Mouse (Mus musculus): ENCODE measurements around the gene Ntn4. TPM values are rescaled to one million over a fixed set of nuclear protein-coding genes. Genes with fewer than 3 reads are reported as not detected.

Ntn4 gene
- polyA plus RNA-seq, 1 experiment from 2014 or later: 0.65 TPM

DNA sequence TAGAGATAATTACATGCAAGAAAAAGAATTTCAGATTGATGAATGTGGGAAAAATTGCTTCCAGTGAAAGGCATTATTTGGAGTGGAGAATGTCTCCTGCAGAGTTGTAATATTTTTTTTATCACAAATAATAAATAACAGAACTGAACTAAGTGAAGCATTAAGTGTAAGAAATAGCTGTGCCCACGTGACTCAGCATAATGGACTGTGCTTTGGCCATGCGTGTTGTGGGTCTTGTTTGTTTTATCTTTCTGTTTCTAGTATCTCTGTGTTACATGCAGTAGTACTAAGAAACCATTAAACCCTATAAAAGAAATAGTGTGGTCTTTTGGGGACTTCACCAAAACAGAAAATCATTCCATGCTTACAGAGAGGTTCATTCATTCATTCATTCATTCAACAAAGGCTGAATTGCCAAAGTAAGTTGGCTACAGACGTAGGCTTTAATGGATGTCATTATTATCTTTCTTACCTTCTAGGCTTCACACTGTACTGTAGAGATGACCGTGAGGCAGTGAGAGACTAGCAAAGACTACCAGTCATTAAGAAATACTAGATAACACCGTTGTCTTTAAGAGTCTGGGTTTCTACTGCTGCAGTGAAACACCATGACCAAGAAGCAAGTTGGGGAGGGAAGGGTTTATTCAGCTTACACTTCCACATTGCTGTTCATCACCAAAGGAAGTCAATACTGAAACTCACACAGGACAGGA lies 81.3 kb downstream of the Ntn4 start:
- Histone ChIP-seq H3K36me3 (ENCODE audit: control insufficient read depth, insufficient read depth, low read length) (no peaks in the 10 kb centered on the region), H3K4me3 (ENCODE audit: low read depth, low read length) (no peak overlapping the region), H3K4me2 (ENCODE audit: low read length) (no peak overlapping the region), H3K27me3 (replicated peaks; ENCODE audit: control insufficient read depth, insufficient read depth, low read length) (no peaks in the 10 kb centered on the region), H3K9ac (ENCODE audit: low read length) (no peak overlapping the region), H3K4me1 (replicated peaks; ENCODE audit: control insufficient read depth, insufficient read depth, low read length) (no peaks in the 10 kb centered on the region), H3K9me3 (ENCODE audit: control insufficient read depth, low read length) (no peaks in the 10 kb centered on the region), H3K27ac (ENCODE audit: low read depth) (no peak overlapping the region)
- WGBS: 87% methylated on average over 5 of the region's 5 CpGs
- DNase-seq (ENCODE audit: low spot score): no peak
- no peak for ATAC-seq (replicated peaks; ENCODE audit: low FRiP score, low TSS enrichment, low read depth)

- WGBS: 13% methylated on average over 11 of the region's 11 CpGs
- no peak overlapping the region for H3K4me3 ChIP-seq (ENCODE audit: low read depth, low read length)
- no peak overlapping the region for H3K27ac ChIP-seq (ENCODE audit: low read depth)
- H3K4me1 ChIP-seq (replicated peaks; ENCODE audit: control insufficient read depth, insufficient read depth, low read length): no peaks in the 10 kb centered on the region
- ATAC-seq (replicated peaks; ENCODE audit: low FRiP score, low TSS enrichment, low read depth) (no peak), DNase-seq (ENCODE audit: low spot score) (no peak)
- H3K4me2 ChIP-seq (ENCODE audit: low read length): peak overlapping the region; percentile 8; the same call in 1 of the 2 replicates
- no peaks in the 10 kb centered on the region for H3K27me3 ChIP-seq (replicated peaks; ENCODE audit: control insufficient read depth, insufficient read depth, low read length)
- H3K36me3 ChIP-seq (ENCODE audit: control insufficient read depth, insufficient read depth, low read length): no peaks in the 10 kb centered on the region
- H3K9me3 ChIP-seq (ENCODE audit: control insufficient read depth, low read length): no peaks in the 10 kb centered on the region
- no peak overlapping the region for H3K9ac ChIP-seq (ENCODE audit: low read length)
Measured at GRCm38 (mm10) chr10:93723942-93724542, 83.6 kb downstream of the Ntn4 start.

GRCm38 (mm10) chr10:93728131-93728530 lies 87.7 kb downstream of the Ntn4 start:
- ATAC-seq (replicated peaks; ENCODE audit: low FRiP score, low TSS enrichment, low read depth) (no peak), DNase-seq (ENCODE audit: low spot score) (no peak)
- H3K27ac ChIP-seq (ENCODE audit: low read depth): no peak overlapping the region
- H3K4me3 ChIP-seq (ENCODE audit: low read depth, low read length): no peak overlapping the region
- no peaks in the 10 kb centered on the region for H3K9me3 ChIP-seq (ENCODE audit: control insufficient read depth, low read length)
- WGBS: 52% methylated on average over 5 of the region's 5 CpGs
- no peak overlapping the region for H3K9ac ChIP-seq (ENCODE audit: low read length)
- no peaks in the 10 kb centered on the region for H3K4me1 ChIP-seq (replicated peaks; ENCODE audit: control insufficient read depth, insufficient read depth, low read length)
- H3K36me3 ChIP-seq (ENCODE audit: control insufficient read depth, insufficient read depth, low read length): no peaks in the 10 kb centered on the region
- no peaks in the 10 kb centered on the region for H3K27me3 ChIP-seq (replicated peaks; ENCODE audit: control insufficient read depth, insufficient read depth, low read length)
- H3K4me2 ChIP-seq (ENCODE audit: low read length): no peak overlapping the region

GRCm38 (mm10) chr10:93730514-93730913 lies 90.0 kb downstream of the Ntn4 start:
- H3K4me3 ChIP-seq (ENCODE audit: low read depth, low read length): no peak overlapping the region
- 85% methylated on average over 6 of the region's 6 CpGs for WGBS

DNA sequence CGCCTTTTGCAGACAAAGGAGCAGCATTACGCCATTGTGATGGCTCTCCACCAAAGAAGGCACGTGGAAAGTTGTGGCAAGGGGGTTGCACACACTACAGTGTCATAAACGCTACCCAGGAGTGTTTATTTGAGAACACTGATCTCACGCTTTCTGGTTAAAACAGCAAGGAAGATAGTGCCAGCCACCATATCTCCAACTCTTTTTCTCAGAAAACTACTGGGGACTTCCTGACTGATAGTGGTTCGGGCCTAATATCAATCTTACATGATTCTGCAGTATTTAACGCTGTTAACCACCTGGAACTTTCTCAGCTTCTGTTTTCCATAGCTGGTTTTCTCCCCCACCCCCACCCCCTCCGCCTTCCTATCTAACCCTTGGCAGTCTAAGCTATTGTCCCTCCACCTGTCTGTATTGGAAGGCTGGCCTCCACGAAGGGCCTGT lies 90.8 kb downstream of the Ntn4 start:
- DNase-seq (ENCODE audit: low spot score) (no peak), ATAC-seq (replicated peaks; ENCODE audit: low FRiP score, low TSS enrichment, low read depth) (no peak)
- Histone ChIP-seq H3K36me3 (ENCODE audit: control insufficient read depth, insufficient read depth, low read length) (no peaks in the 10 kb centered on the region), H3K4me1 (replicated peaks; ENCODE audit: control insufficient read depth, insufficient read depth, low read length) (no peaks in the 10 kb centered on the region), H3K4me3 (ENCODE audit: low read depth, low read length) (no peak overlapping the region), H3K4me2 (ENCODE audit: low read length) (no peak overlapping the region), H3K27ac (ENCODE audit: low read depth) (no peak overlapping the region), H3K27me3 (replicated peaks; ENCODE audit: control insufficient read depth, insufficient read depth, low read length) (no peaks in the 10 kb centered on the region), H3K9me3 (ENCODE audit: control insufficient read depth, low read length) (no peaks in the 10 kb centered on the region), H3K9ac (ENCODE audit: low read length) (no peak overlapping the region)
- WGBS: 81% methylated on average over 9 of the region's 9 CpGs

More at GRCm38 (mm10) chr10:93730514-93730913, 90.0 kb downstream of the Ntn4 start:
- Histone ChIP-seq H3K4me2 (ENCODE audit: low read length) (no peak overlapping the region), H3K9me3 (ENCODE audit: control insufficient read depth, low read length) (no peaks in the 10 kb centered on the region), H3K36me3 (ENCODE audit: control insufficient read depth, insufficient read depth, low read length) (no peaks in the 10 kb centered on the region), H3K9ac (ENCODE audit: low read length) (no peak overlapping the region), H3K27ac (ENCODE audit: low read depth) (no peak overlapping the region), H3K27me3 (replicated peaks; ENCODE audit: control insufficient read depth, insufficient read depth, low read length) (no peaks in the 10 kb centered on the region), H3K4me1 (replicated peaks; ENCODE audit: control insufficient read depth, insufficient read depth, low read length) (no peaks in the 10 kb centered on the region)
- DNase-seq (ENCODE audit: low spot score): no peak
- no peak for ATAC-seq (replicated peaks; ENCODE audit: low FRiP score, low TSS enrichment, low read depth)

GRCm38 (mm10) chr10:93736114-93736645 lies 95.7 kb downstream of the Ntn4 start:
- Histone ChIP-seq H3K4me3 (ENCODE audit: low read depth, low read length) (no peak overlapping the region), H3K27me3 (replicated peaks; ENCODE audit: control insufficient read depth, insufficient read depth, low read length) (no peaks in the 10 kb centered on the region), H3K9me3 (ENCODE audit: control insufficient read depth, low read length) (no peaks in the 10 kb centered on the region), H3K36me3 (ENCODE audit: control insufficient read depth, insufficient read depth, low read length) (no peaks in the 10 kb centered on the region), H3K9ac (ENCODE audit: low read length) (no peak overlapping the region), H3K27ac (ENCODE audit: low read depth) (no peak overlapping the region), H3K4me1 (replicated peaks; ENCODE audit: control insufficient read depth, insufficient read depth, low read length) (no peaks in the 10 kb centered on the region), H3K4me2 (ENCODE audit: low read length) (no peak overlapping the region)
- DNase-seq (ENCODE audit: low spot score) (peak; percentile 67), ATAC-seq (replicated peaks; ENCODE audit: low FRiP score, low TSS enrichment, low read depth) (no peak)
- 55% methylated on average over 6 of the region's 6 CpGs for WGBS

DNA sequence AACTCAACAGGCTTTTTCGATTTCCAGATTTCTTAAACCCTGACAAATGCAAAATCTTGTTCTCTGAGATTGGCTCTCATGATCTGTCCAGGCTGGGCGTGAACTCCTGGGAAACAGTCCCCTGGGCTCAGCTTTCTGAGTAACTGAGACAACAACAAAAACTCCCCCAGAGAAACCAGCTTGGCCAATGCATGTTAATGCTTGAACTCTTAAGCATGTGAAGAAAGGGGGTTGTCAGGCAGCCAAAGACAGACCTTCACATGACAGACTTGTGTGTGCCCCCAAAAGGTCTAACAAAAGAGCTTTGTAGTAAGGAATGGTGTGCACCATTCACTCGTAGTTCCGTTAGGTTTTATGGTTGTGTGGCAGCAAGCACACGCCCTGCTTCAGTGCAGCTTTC lies 96.6 kb downstream of the Ntn4 start:
- ATAC-seq (replicated peaks; ENCODE audit: low FRiP score, low TSS enrichment, low read depth) (no peak), DNase-seq (ENCODE audit: low spot score) (no peak)
- no peaks in the 10 kb centered on the region for H3K4me1 ChIP-seq (replicated peaks; ENCODE audit: control insufficient read depth, insufficient read depth, low read length)
- no peaks in the 10 kb centered on the region for H3K36me3 ChIP-seq (ENCODE audit: control insufficient read depth, insufficient read depth, low read length)
- no peak overlapping the region for H3K9ac ChIP-seq (ENCODE audit: low read length)
- H3K4me3 ChIP-seq (ENCODE audit: low read depth, low read length): no peak overlapping the region
- no peak overlapping the region for H3K27ac ChIP-seq (ENCODE audit: low read depth)
- 83% methylated on average over 5 of the region's 5 CpGs for WGBS
- H3K27me3 ChIP-seq (replicated peaks; ENCODE audit: control insufficient read depth, insufficient read depth, low read length): no peaks in the 10 kb centered on the region
- H3K9me3 ChIP-seq (ENCODE audit: control insufficient read depth, low read length): no peaks in the 10 kb centered on the region
- no peak overlapping the region for H3K4me2 ChIP-seq (ENCODE audit: low read length)

- H3K9ac ChIP-seq (ENCODE audit: low read length): no peak overlapping the region
- no peak overlapping the region for H3K4me2 ChIP-seq (ENCODE audit: low read length)
- no peak overlapping the region for H3K27ac ChIP-seq (ENCODE audit: low read depth)
- H3K27me3 ChIP-seq (replicated peaks; ENCODE audit: control insufficient read depth, insufficient read depth, low read length): no peaks in the 10 kb centered on the region
- H3K36me3 ChIP-seq (ENCODE audit: control insufficient read depth, insufficient read depth, low read length): no peaks in the 10 kb centered on the region
- 77% methylated on average over 14 of the region's 14 CpGs for WGBS
- no peaks in the 10 kb centered on the region for H3K9me3 ChIP-seq (ENCODE audit: control insufficient read depth, low read length)
- H3K4me1 ChIP-seq (replicated peaks; ENCODE audit: control insufficient read depth, insufficient read depth, low read length): no peaks in the 10 kb centered on the region
- no peak overlapping the region for H3K4me3 ChIP-seq (ENCODE audit: low read depth, low read length)
- ATAC-seq (replicated peaks; ENCODE audit: low FRiP score, low TSS enrichment, low read depth): no peak
- no peak for DNase-seq (ENCODE audit: low spot score)
Measured at GRCm38 (mm10) chr10:93741446-93742096, 101.1 kb downstream of the Ntn4 start.
